Mouse (Mus musculus) erythroblast, embryonic 14.5 days (primary cell): ENCODE measurements around the gene Nkx2-1.

Experiments used
- GATA1 ChIP-seq: IDR thresholded peaks from 2 replicates; pipeline ENCODE4 v1.6.1; 2012; ENCODE audit warnings: low read length, inconsistent platforms, mixed read lengths
- TAL1 ChIP-seq: IDR thresholded peaks from 3 replicates; pipeline ENCODE4 v1.6.1; 2012; ENCODE audit warnings: low read length, inconsistent platforms, mixed read lengths

GRCm38 (mm10) chr12:56519071-56519737, 17.5 kb downstream of the Nkx2-1 start:
- no peak for TF ChIP-seq GATA1
- TF ChIP-seq TAL1, result no peak
